Mouse (Mus musculus): ENCODE data around the gene Pik3r5. TPM values are rescaled to one million over a fixed set of nuclear protein-coding genes. Genes with fewer than 3 reads are reported as not detected.

The Pik3r5 gene
- total and polyA plus RNA-seq, 2 experiments = 0.28 to 0.77 TPM

- TF ChIP-seq POLR2A (IDR thresholded peaks at IDR 0.05; ENCODE audit: extremely low read depth, insufficient read depth, low read length) = no peak
- TF ChIP-seq CTCF (IDR thresholded peaks at IDR 0.05; ENCODE audit: low read depth, low read length) = peak; percentile 19; the same call in 1 of the 2 replicates
- WGBS = 49% methylated on average over 4 of the region's 4 CpGs
- no peak for DNase-seq (ENCODE audit: extremely low read depth, low read depth, low spot score)
- Histone ChIP-seq H3K79me2 (ENCODE audit: control insufficient read depth, insufficient read depth, low read length) (no peaks in the 10 kb centered on the region), H3K27me3 (ENCODE audit: control insufficient read depth, insufficient read depth, low read length) (no peaks in the 10 kb centered on the region; the same call in none of the 2 replicates), H3K4me1 (ENCODE audit: control insufficient read depth, insufficient read depth, low read length) (peaks cover 2% of the 10 kb centered on the region; the same call in 1 of the 2 replicates), H3K27ac (replicated peaks; ENCODE audit: insufficient read depth, low read depth, low read length) (no peak overlapping the region), H3K4me3 (ENCODE audit: insufficient read depth, low read depth, low read length) (no peak overlapping the region), H3K36me3 (ENCODE audit: control insufficient read depth, insufficient read depth, low read length) (no peaks in the 10 kb centered on the region), H3K9ac (ENCODE audit: low read depth, low read length) (no peak overlapping the region)
Observed at GRCm38 (mm10) chr11:68404185-68404584, 27.7 kb upstream of the Pik3r5 start.

- TF ChIP-seq POLR2A (IDR thresholded peaks at IDR 0.05; ENCODE audit: extremely low read depth, insufficient read depth, low read length) = no peak
- H3K4me3 ChIP-seq (ENCODE audit: insufficient read depth, low read depth, low read length) = no peak overlapping the region
- no peaks in the 10 kb centered on the region for H3K36me3 ChIP-seq (ENCODE audit: control insufficient read depth, insufficient read depth, low read length)
- H3K27me3 ChIP-seq (ENCODE audit: control insufficient read depth, insufficient read depth, low read length) = no peaks in the 10 kb centered on the region; the same call in none of the 2 replicates
- 80% methylated on average over 8 of the region's 8 CpGs for WGBS
- no peak for DNase-seq (ENCODE audit: extremely low read depth, low read depth, low spot score)
- H3K4me1 ChIP-seq (ENCODE audit: control insufficient read depth, insufficient read depth, low read length) = peaks cover under 1% of the 10 kb centered on the region; the same call in 1 of the 2 replicates
- no peak overlapping the region for H3K27ac ChIP-seq (replicated peaks; ENCODE audit: insufficient read depth, low read depth, low read length)
- no peak overlapping the region for H3K9ac ChIP-seq (ENCODE audit: low read depth, low read length)
- H3K79me2 ChIP-seq (ENCODE audit: control insufficient read depth, insufficient read depth, low read length) = no peaks in the 10 kb centered on the region
Observed at GRCm38 (mm10) chr11:68405576-68405975, 26.3 kb upstream of the Pik3r5 start.

DNA sequence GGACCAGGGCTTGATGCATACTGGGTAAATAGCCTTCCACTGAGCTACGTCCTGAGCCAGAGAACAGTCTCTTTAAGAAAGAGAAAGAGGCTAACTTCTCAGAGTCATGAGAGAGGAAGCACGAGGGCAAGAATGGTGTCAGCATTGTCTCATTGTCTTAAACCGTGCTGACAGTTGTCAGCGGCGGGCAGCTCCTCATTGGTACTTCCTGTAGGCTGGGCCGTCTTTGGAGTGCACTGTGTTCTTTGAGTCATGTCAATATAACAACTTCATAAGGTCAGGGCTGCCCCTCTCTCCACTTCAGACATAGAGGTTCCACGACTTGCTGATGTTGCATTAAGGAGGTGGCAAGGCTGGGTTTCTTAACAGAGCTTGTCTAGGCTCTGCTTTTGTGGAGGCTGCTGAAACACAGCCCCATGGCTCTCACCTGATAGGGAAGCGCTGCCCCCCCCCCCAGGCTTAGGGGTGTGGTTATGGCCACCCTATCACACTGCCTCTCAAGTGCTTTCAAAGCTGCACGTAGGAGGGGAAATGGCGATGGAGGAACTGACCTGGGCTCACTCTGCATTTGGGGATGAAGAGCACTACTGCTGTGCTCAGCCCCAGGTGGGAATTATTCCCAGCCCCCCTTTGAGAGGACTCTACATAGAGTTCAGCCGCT lies 24.5 kb upstream of the Pik3r5 start:
- Histone ChIP-seq H3K79me2 (ENCODE audit: control insufficient read depth, insufficient read depth, low read length) (no peaks in the 10 kb centered on the region), H3K36me3 (ENCODE audit: control insufficient read depth, insufficient read depth, low read length) (no peaks in the 10 kb centered on the region), H3K27ac (replicated peaks; ENCODE audit: insufficient read depth, low read depth, low read length) (no peak overlapping the region), H3K9ac (ENCODE audit: low read depth, low read length) (no peak overlapping the region), H3K4me3 (ENCODE audit: insufficient read depth, low read depth, low read length) (no peak overlapping the region), H3K27me3 (ENCODE audit: control insufficient read depth, insufficient read depth, low read length) (no peaks in the 10 kb centered on the region; the same call in 1 of the 2 replicates), H3K4me1 (ENCODE audit: control insufficient read depth, insufficient read depth, low read length) (no peaks in the 10 kb centered on the region)
- WGBS = 56% methylated on average over 11 of the region's 11 CpGs
- TF ChIP-seq POLR2A (IDR thresholded peaks at IDR 0.05; ENCODE audit: extremely low read depth, insufficient read depth, low read length) (no peak), CTCF (IDR thresholded peaks at IDR 0.05; ENCODE audit: low read depth, low read length) (no peak)
- no peak for DNase-seq (ENCODE audit: extremely low read depth, low read depth, low spot score)

DNA sequence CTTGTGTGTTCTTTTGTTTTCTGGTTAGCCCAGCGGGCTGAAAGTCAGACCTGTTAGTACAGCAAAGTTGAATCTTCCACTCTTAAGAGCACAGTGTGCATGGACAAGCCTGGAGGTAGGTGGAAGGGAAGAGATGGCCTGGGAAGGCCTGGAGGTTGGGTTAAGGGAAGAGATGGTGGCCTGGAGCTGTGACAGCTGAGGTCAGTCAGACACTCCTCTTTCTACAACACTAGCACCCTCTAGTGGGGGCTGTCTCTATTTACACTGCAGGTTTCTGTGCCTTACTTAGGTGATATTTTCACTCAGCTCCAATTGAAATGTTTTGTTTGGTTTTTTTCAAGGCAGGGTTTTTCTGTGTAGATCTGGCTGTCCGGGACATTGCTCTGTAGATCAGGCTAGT lies 23.8 kb upstream of the Pik3r5 start:
- TF ChIP-seq CTCF (IDR thresholded peaks at IDR 0.05; ENCODE audit: low read depth, low read length) (peak; percentile 69), POLR2A (IDR thresholded peaks at IDR 0.05; ENCODE audit: extremely low read depth, insufficient read depth, low read length) (no peak)
- peak; percentile 46 for DNase-seq (ENCODE audit: extremely low read depth, low read depth, low spot score)
- Histone ChIP-seq H3K27me3 (ENCODE audit: control insufficient read depth, insufficient read depth, low read length) (no peaks in the 10 kb centered on the region), H3K36me3 (ENCODE audit: control insufficient read depth, insufficient read depth, low read length) (no peaks in the 10 kb centered on the region), H3K27ac (replicated peaks; ENCODE audit: insufficient read depth, low read depth, low read length) (no peak overlapping the region), H3K4me1 (ENCODE audit: control insufficient read depth, insufficient read depth, low read length) (no peaks in the 10 kb centered on the region), H3K79me2 (ENCODE audit: control insufficient read depth, insufficient read depth, low read length) (no peaks in the 10 kb centered on the region), H3K4me3 (ENCODE audit: insufficient read depth, low read depth, low read length) (no peak overlapping the region), H3K9ac (ENCODE audit: low read depth, low read length) (no peak overlapping the region)
- 49% methylated on average over 2 of the region's 2 CpGs for WGBS

DNA sequence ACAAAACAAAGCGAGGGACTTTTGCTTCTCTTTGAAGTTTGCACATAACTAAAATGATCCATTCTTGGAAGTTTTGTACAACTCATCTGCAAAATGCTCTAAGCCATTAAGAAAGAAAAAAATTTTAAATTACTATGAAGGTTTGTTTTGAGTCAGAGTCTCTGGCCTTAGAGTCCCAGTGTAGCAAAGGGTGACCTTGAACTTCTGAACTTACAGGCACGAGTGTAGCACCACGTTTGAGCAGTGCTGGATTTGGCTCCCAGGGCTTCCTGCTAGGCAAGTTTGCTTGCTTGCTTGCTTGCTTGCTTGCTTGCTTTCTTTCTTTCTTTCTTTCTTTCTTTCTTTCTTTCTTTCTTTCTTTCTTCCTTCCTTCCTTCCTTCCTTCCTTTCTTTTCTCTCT lies 14.9 kb upstream of the Pik3r5 start:
- WGBS = 38% methylated on average over 3 of the region's 3 CpGs
- H3K4me1 ChIP-seq (ENCODE audit: control insufficient read depth, insufficient read depth, low read length) = no peaks in the 10 kb centered on the region
- no peak overlapping the region for H3K27ac ChIP-seq (replicated peaks; ENCODE audit: insufficient read depth, low read depth, low read length)
- no peak for TF ChIP-seq CTCF (IDR thresholded peaks at IDR 0.05; ENCODE audit: low read depth, low read length)
- no peak for TF ChIP-seq POLR2A (IDR thresholded peaks at IDR 0.05; ENCODE audit: extremely low read depth, insufficient read depth, low read length)
- H3K9ac ChIP-seq (ENCODE audit: low read depth, low read length) = no peak overlapping the region
- H3K4me3 ChIP-seq (ENCODE audit: insufficient read depth, low read depth, low read length) = no peak overlapping the region
- H3K27me3 ChIP-seq (ENCODE audit: control insufficient read depth, insufficient read depth, low read length) = no peaks in the 10 kb centered on the region; the same call in 1 of the 2 replicates
- DNase-seq (ENCODE audit: extremely low read depth, low read depth, low spot score) = peak; percentile 32
- no peaks in the 10 kb centered on the region for H3K79me2 ChIP-seq (ENCODE audit: control insufficient read depth, insufficient read depth, low read length)
- H3K36me3 ChIP-seq (ENCODE audit: control insufficient read depth, insufficient read depth, low read length) = no peaks in the 10 kb centered on the region

DNA sequence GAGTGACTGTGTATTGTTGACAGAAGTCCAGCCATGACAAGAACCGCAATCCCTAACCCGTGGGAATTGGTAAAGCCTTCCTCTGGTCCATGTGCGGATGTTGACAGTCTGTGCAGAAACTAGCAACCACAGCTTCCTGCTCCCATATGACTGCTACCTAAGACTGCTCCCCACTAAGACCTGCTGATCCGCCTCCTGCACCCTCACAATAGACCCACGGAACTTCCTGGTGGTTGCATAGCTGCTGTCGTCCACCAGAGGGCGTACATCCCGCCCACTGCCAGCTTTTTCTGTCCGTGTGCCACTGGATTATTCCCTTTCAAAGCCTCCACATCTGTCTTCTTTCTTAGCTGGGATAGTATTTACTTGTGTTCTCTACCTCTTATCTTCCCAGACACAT lies 14.1 kb upstream of the Pik3r5 start:
- no peaks in the 10 kb centered on the region for H3K4me1 ChIP-seq (ENCODE audit: control insufficient read depth, insufficient read depth, low read length)
- TF ChIP-seq CTCF (IDR thresholded peaks at IDR 0.05; ENCODE audit: low read depth, low read length) (peak; percentile 84), POLR2A (IDR thresholded peaks at IDR 0.05; ENCODE audit: extremely low read depth, insufficient read depth, low read length) (no peak)
- 46% methylated on average over 9 of the region's 9 CpGs for WGBS
- H3K27me3 ChIP-seq (ENCODE audit: control insufficient read depth, insufficient read depth, low read length) = no peaks in the 10 kb centered on the region; the same call in 1 of the 2 replicates
- peak; percentile 14 for DNase-seq (ENCODE audit: extremely low read depth, low read depth, low spot score)
- no peaks in the 10 kb centered on the region for H3K79me2 ChIP-seq (ENCODE audit: control insufficient read depth, insufficient read depth, low read length)
- H3K27ac ChIP-seq (replicated peaks; ENCODE audit: insufficient read depth, low read depth, low read length) = no peak overlapping the region
- H3K9ac ChIP-seq (ENCODE audit: low read depth, low read length) = no peak overlapping the region
- H3K36me3 ChIP-seq (ENCODE audit: control insufficient read depth, insufficient read depth, low read length) = no peaks in the 10 kb centered on the region
- H3K4me3 ChIP-seq (ENCODE audit: insufficient read depth, low read depth, low read length) = no peak overlapping the region
